Mouse (Mus musculus): ENCODE measurements around the gene Smim24. TPM values are rescaled to one million over a fixed set of nuclear protein-coding genes. Genes with fewer than 3 reads are reported as not detected.

Smim24 gene
- polyA plus RNA-seq, 1 experiment = not detected

DNA sequence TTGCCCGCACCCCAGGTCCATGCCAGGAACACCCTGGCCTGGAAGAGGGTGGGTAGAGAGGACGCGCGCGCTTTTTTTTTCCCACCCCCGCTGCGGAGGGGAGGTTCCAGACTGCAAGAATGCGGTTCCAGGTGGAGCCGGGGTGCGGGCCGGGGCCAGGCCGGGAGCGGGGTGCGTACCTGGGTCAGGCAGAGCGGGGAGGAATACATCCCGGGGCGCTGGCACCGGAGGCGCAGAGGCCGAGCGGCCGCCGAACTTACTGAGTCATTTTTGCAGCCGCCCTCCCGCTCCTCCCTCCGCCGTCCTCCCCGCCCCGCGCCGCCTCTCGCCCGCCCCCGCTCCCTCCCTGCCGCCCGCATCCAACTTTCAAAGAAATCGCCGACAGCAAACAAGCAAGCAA lies 34.0 kb downstream of the Smim24 start:
- peaks cover 60% of the 10 kb centered on the region for H3K4me1 ChIP-seq (ENCODE audit: control insufficient read depth, insufficient read depth, low read length)
- WGBS = 1% methylated on average over 38 of the region's 38 CpGs
- H3K27ac ChIP-seq (ENCODE audit: insufficient read depth, low read depth, low read length) = peak overlapping the region; percentile 66
- TF ChIP-seq CTCF (IDR thresholded peaks at IDR 0.05; ENCODE audit: insufficient read depth, low read depth, low read length) (no peak), POLR2A (IDR thresholded peaks at IDR 0.05; ENCODE audit: insufficient read depth, low read depth, low read length) (no peak)
- peak overlapping the region; percentile 75 for H3K4me3 ChIP-seq (ENCODE audit: insufficient read depth, low read depth, low read length)

DNA sequence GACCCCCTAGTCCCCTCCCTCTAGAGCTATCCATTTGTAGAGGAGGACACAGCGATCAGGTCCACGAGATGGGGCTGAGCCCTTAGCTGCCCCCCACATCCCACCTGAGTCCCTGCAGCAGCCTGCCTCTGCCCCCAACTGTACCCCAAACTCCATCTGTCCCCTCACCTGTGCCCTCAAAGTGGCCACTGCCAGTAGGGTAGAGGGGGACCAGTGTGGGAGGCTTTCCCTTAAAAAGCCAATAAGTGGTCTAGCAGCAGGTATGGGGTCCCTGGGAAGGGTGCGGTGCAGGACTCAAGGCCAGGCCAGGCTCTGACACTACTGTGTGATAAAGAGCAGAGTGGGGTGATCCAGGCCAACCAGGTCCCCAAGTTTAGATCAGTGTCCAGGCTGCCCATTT lies 34.5 kb downstream of the Smim24 start:
- H3K4me1 ChIP-seq (ENCODE audit: control insufficient read depth, insufficient read depth, low read length) = peaks cover 60% of the 10 kb centered on the region
- H3K4me3 ChIP-seq (ENCODE audit: insufficient read depth, low read depth, low read length) = peak overlapping the region; percentile 75
- TF ChIP-seq CTCF (IDR thresholded peaks at IDR 0.05; ENCODE audit: insufficient read depth, low read depth, low read length) (no peak), POLR2A (IDR thresholded peaks at IDR 0.05; ENCODE audit: insufficient read depth, low read depth, low read length) (no peak)
- WGBS = 23% methylated on average over 3 of the region's 3 CpGs
- 0 out of 2 replicates have a peak overlapping the region, but pooled peaks have one; percentile 9 for H3K27ac ChIP-seq (ENCODE audit: insufficient read depth, low read depth, low read length)

DNA sequence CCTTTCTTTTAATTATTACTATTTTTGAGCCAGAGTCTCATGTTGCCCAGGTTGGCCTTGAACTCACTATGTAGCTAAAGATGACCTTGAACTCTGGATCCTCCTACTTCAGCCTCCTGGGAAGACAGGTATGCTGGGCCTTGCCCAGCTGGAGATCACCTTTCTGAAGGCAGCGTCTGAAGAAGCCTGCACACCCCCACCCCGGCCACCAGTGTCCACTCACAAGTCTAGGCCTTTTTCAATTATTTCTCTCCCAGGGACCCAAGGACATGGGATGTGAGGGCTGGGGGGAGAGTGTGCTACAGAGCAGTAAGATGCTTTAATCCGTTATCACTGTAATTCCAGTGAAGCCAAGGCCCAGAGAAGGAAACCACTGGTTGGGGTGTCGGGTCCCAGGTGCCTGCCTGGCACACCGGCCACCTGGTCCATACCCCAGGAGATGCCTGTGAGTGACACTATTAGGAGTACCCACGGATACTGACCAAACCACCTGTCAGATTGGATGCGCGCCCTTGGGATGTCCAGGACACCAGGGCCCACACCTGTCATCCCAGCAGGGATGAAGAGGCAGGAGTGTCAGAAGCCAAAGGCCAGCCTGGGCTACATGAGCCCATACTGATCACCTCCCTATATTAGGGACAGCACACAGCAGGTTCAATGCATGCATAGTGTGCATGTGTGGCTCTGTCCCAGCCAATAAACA lies 35.1 kb downstream of the Smim24 start:
- Histone ChIP-seq H3K4me3 (ENCODE audit: insufficient read depth, low read depth, low read length) (no peak overlapping the region), H3K4me1 (ENCODE audit: control insufficient read depth, insufficient read depth, low read length) (peaks cover 61% of the 10 kb centered on the region), H3K27ac (ENCODE audit: insufficient read depth, low read depth, low read length) (no peak overlapping the region)
- TF ChIP-seq CTCF (IDR thresholded peaks at IDR 0.05; ENCODE audit: insufficient read depth, low read depth, low read length) = no peak
- no peak for TF ChIP-seq POLR2A (IDR thresholded peaks at IDR 0.05; ENCODE audit: insufficient read depth, low read depth, low read length)
- whole genome bisulfite sequencing = 90% methylated on average over 8 of the region's 8 CpGs

DNA sequence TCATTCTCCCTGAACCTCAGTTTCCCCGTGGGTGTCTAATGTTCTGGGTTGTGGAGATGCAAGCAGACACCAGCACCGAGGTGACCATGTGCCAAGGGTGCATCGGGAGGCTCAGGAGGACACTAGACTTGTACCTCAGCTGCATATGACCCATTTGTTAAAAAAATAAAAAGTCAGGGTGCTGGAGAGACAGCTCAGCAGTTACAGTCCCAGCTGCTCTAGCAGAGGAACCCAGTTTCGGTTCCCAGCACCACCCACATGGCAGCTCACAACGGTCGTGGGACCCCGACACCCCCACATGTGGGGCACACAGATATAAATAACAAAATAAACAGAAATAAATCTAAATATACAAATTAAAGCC lies 35.6 kb downstream of the Smim24 start:
- no peak overlapping the region for H3K27ac ChIP-seq (ENCODE audit: insufficient read depth, low read depth, low read length)
- H3K4me1 ChIP-seq (ENCODE audit: control insufficient read depth, insufficient read depth, low read length) = peaks cover 66% of the 10 kb centered on the region
- WGBS = 78% methylated on average over 7 of the region's 7 CpGs
- TF ChIP-seq CTCF (IDR thresholded peaks at IDR 0.05; ENCODE audit: insufficient read depth, low read depth, low read length) (no peak), POLR2A (IDR thresholded peaks at IDR 0.05; ENCODE audit: insufficient read depth, low read depth, low read length) (no peak)
- no peak overlapping the region for H3K4me3 ChIP-seq (ENCODE audit: insufficient read depth, low read depth, low read length)

DNA sequence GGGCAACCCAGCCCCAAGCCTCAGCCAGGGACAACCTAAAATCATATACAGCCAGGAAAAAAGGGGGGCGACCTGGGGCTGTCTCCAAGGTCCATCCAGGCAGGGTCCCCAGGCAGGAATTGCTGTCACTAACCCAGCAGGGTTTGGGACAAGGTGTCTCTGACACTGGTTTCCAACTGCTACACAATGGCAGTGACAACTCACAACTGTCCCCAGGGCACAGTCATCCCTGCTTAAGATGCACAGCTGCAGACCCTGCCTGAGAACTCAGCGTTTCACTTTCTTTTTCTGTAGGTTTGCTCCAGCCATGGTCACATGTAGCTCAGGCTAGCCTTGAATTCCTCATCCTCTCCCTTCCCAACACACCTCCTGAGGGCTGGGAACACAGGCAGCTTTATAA lies 36.2 kb downstream of the Smim24 start:
- no peak for TF ChIP-seq POLR2A (IDR thresholded peaks at IDR 0.05; ENCODE audit: insufficient read depth, low read depth, low read length)
- no peak for TF ChIP-seq CTCF (IDR thresholded peaks at IDR 0.05; ENCODE audit: insufficient read depth, low read depth, low read length)
- peaks cover 67% of the 10 kb centered on the region for H3K4me1 ChIP-seq (ENCODE audit: control insufficient read depth, insufficient read depth, low read length)
- whole genome bisulfite sequencing = 40% methylated on average over 2 of the region's 2 CpGs
- no peak overlapping the region for H3K27ac ChIP-seq (ENCODE audit: insufficient read depth, low read depth, low read length)
- H3K4me3 ChIP-seq (ENCODE audit: insufficient read depth, low read depth, low read length) = no peak overlapping the region

DNA sequence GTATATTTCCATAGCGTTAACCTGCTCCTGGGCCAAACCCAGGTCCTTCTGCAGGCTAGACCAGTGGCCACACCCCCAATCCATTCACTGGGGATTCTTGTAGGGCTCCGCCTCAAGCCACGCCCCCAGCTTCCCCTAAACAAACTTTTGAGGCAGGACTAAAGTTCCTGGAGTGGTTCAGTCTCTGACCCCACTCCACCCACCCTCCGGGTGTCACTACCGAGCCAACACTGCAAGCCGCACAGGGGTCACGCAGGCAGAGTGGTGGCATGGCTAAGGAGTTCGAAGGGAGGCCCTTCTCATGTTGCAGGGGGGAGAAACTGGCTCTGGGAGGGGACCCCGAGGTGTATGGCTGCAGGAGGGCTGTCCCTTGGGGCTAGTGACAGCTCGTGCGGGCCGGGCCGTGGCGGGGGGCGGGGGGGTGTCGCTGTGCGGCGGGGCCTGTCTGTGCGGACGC lies 36.8 kb downstream of the Smim24 start:
- 2% methylated on average over 20 of the region's 20 CpGs for WGBS
- peaks cover 67% of the 10 kb centered on the region for H3K4me1 ChIP-seq (ENCODE audit: control insufficient read depth, insufficient read depth, low read length)
- H3K27ac ChIP-seq (ENCODE audit: insufficient read depth, low read depth, low read length) = peak overlapping the region; percentile 75
- peak overlapping the region; percentile 86 for H3K4me3 ChIP-seq (ENCODE audit: insufficient read depth, low read depth, low read length)
- TF ChIP-seq POLR2A (IDR thresholded peaks at IDR 0.05; ENCODE audit: insufficient read depth, low read depth, low read length) (no peak), CTCF (IDR thresholded peaks at IDR 0.05; ENCODE audit: insufficient read depth, low read depth, low read length) (no peak)

DNA sequence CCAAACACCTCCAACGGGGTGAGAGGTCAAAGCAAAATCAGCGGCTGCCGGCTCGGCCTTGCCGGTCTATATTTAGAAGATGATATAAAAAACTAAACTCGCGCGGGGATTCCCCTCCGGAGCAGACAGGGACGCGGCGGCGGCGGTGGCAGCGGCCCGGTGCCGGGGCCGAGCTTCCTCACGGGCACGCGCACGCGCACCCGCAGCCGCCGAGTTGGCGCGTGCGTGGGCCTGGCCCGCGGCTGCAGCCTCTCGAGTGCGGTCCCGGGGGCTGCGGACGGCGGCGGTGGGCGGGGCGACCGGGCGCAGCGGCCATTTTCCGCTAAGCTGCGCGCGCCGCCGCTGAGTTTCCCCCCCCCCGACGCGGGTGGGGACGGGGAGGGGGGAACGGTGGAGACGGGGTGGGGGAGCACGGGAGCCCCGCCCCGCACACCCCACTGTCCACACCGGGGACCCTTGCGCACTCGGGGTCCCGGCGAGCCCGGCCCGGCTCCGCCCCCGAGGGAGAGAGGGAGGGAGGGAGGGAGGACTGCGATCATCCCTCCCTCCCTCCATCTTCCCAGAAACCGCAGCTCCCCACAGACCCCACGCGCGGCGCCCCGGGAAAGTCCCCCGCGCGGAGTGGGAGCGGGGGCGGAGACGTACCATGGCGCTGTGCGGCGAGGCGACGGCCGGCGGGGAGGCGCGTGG lies 37.4 kb downstream of the Smim24 start:
- Histone ChIP-seq H3K27ac (ENCODE audit: insufficient read depth, low read depth, low read length) (peak overlapping the region; percentile 87), H3K4me1 (ENCODE audit: control insufficient read depth, insufficient read depth, low read length) (peaks cover 65% of the 10 kb centered on the region), H3K4me3 (ENCODE audit: insufficient read depth, low read depth, low read length) (peak overlapping the region; percentile 86)
- TF ChIP-seq POLR2A (IDR thresholded peaks at IDR 0.05; ENCODE audit: insufficient read depth, low read depth, low read length) = 0 out of 2 replicates have a peak, but pooled peaks have one; percentile 7
- no peak for TF ChIP-seq CTCF (IDR thresholded peaks at IDR 0.05; ENCODE audit: insufficient read depth, low read depth, low read length)
- WGBS = 1% methylated on average over 81 of the region's 89 CpGs

DNA sequence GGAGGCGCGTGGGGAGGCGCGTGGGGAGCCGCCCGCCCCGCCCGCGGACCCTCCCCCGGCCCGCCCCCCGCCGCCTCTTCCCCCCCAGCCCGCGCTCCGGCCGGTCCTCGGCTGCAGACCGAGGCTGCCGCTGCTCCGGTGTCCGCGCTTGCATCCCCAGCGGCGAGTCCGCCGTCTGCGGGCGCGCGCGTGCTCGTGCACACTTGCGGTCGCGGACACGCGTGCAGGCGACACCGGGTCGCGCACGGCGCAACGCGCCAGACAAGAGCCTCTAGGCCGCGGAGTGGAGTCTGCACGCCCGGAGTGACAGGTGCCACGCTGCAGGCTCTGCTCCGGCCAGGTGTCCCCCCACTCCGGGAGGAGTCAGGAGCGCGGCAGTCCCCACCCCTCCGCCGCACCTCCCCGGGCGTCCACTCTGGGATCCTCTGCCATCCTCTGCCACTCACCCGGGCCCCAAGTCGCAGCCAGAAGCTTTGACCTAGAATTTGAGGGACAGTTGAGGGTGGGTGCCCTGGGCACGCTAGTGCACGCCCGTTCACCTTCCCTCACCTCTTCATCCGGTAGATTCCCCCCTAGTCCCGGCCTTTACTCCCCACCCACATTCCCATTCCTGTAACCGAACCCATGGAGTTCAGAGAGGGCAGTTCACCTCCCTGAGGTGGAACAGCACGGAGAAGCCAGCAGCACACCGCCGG lies 38.1 kb downstream of the Smim24 start:
- Histone ChIP-seq H3K27ac (ENCODE audit: insufficient read depth, low read depth, low read length) (peak overlapping the region; percentile 87), H3K4me3 (ENCODE audit: insufficient read depth, low read depth, low read length) (peak overlapping the region; percentile 86), H3K4me1 (ENCODE audit: control insufficient read depth, insufficient read depth, low read length) (peaks cover 60% of the 10 kb centered on the region)
- WGBS = 2% methylated on average over 55 of the region's 70 CpGs
- peak; percentile 73 for TF ChIP-seq POLR2A (IDR thresholded peaks at IDR 0.05; ENCODE audit: insufficient read depth, low read depth, low read length)
- no peak for TF ChIP-seq CTCF (IDR thresholded peaks at IDR 0.05; ENCODE audit: insufficient read depth, low read depth, low read length)
